Mouse (Mus musculus) erythroblast, embryonic 14.5 days (primary cell): ENCODE measurements around the gene Sv2a.

ENCODE experiments used
- GATA1 ChIP-seq: IDR thresholded peaks from 2 replicates; pipeline ENCODE4 v1.6.1; 2012; ENCODE audit warnings: low read length, inconsistent platforms, mixed read lengths
- TAL1 ChIP-seq: IDR thresholded peaks from 3 replicates; pipeline ENCODE4 v1.6.1; 2012; ENCODE audit warnings: low read length, inconsistent platforms, mixed read lengths

DNA sequence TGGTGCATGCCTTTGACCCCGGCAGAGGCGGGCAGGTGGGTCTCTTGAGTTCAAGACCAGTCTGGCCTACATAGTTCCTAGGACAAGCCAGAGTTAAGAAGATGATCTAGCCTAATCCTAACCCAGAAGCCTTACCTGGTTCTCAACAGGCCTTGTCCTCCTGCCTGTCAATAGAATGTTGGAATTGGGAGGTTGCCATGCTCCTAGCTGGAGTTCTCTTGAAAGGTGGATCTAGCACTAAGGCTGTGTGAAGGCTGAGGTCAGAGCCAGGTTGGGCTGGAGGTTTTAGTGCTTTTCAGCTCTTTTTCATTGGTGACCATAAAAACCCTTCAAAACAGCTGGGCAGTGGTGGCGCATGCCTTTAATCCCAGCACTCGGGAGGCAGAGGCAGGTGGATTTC lies 2.5 kb upstream of the Sv2a start:
- no peak for TF ChIP-seq GATA1
- TF ChIP-seq TAL1, result no peak
